Mouse (Mus musculus): ENCODE data around the gene Cand1.
A peak's percentile ranks its signal among the peaks of the same experiment; 100 is the strongest.

The Cand1 gene

GRCm38 (mm10) chr10:119239969-119240721 lies at the start of gene Cand1:
TSS of gene Cand1 (minus strand) at chr10:119240055.
- peak; percentile 100 for DNase-seq (ENCODE audit: low spot score)

GRCm38 (mm10) chr10:119278871-119279270 lies 39.0 kb upstream of the Cand1 start:
- DNase-seq (ENCODE audit: low spot score) = no peak

- no peak for DNase-seq (ENCODE audit: low spot score)
Observed at GRCm38 (mm10) chr10:119274333-119274732, 34.5 kb upstream of the Cand1 start.

GRCm38 (mm10) chr10:119272536-119272935 lies 32.7 kb upstream of the Cand1 start:
- DNase-seq (ENCODE audit: low spot score) = no peak

- no peak for DNase-seq (ENCODE audit: low spot score)
Observed at GRCm38 (mm10) chr10:119272005-119272404, 32.1 kb upstream of the Cand1 start.

- no peak for DNase-seq (ENCODE audit: low spot score)
Observed at GRCm38 (mm10) chr10:119271101-119271500, 31.2 kb upstream of the Cand1 start.

- no peak for DNase-seq (ENCODE audit: low spot score)
Observed at GRCm38 (mm10) chr10:119270384-119270985, 30.6 kb upstream of the Cand1 start.

GRCm38 (mm10) chr10:119264761-119265160 lies 24.9 kb upstream of the Cand1 start:
- no peak for DNase-seq (ENCODE audit: low spot score)

- DNase-seq (ENCODE audit: low spot score) = no peak
Observed at GRCm38 (mm10) chr10:119262821-119263220, 23.0 kb upstream of the Cand1 start.

GRCm38 (mm10) chr10:119257876-119258275 lies 18.0 kb upstream of the Cand1 start:
- DNase-seq (ENCODE audit: low spot score) = no peak

GRCm38 (mm10) chr10:119244146-119244545 lies 4.3 kb upstream of the Cand1 start:
- no peak for DNase-seq (ENCODE audit: low spot score)

- peak; percentile 17 for DNase-seq (ENCODE audit: low spot score)
Observed at GRCm38 (mm10) chr10:119240722-119241089, 851 bp upstream of the Cand1 start.

- no peak for DNase-seq (ENCODE audit: low spot score)
Observed at GRCm38 (mm10) chr10:119239633-119239968, 254 bp downstream of the Cand1 start.

- DNase-seq (ENCODE audit: low spot score) = peak; percentile 27
Observed at GRCm38 (mm10) chr10:119238985-119239631, 747 bp downstream of the Cand1 start.

- no peak for DNase-seq (ENCODE audit: low spot score)
Observed at GRCm38 (mm10) chr10:119231526-119231925, 8.3 kb downstream of the Cand1 start.

GRCm38 (mm10) chr10:119230703-119231102 lies 9.2 kb downstream of the Cand1 start:
- DNase-seq (ENCODE audit: low spot score) = no peak

- no peak for DNase-seq (ENCODE audit: low spot score)
Observed at GRCm38 (mm10) chr10:119230074-119230669, 9.7 kb downstream of the Cand1 start.

- no peak for DNase-seq (ENCODE audit: low spot score)
Observed at GRCm38 (mm10) chr10:119223686-119224085, 16.2 kb downstream of the Cand1 start.

- DNase-seq (ENCODE audit: low spot score) = no peak
Observed at GRCm38 (mm10) chr10:119221631-119222030, 18.2 kb downstream of the Cand1 start.

- DNase-seq (ENCODE audit: low spot score) = no peak
Observed at GRCm38 (mm10) chr10:119219415-119219814, 20.4 kb downstream of the Cand1 start.

GRCm38 (mm10) chr10:119218274-119219080 lies 21.4 kb downstream of the Cand1 start:
- DNase-seq (ENCODE audit: low spot score) = no peak

GRCm38 (mm10) chr10:119212443-119212842 lies 27.4 kb downstream of the Cand1 start:
- DNase-seq (ENCODE audit: low spot score) = no peak
